Mouse (Mus musculus): Measurements from ENCODE around the gene Qk. TPM values are rescaled to one million over a fixed set of nuclear protein-coding genes. Genes with fewer than 3 reads are reported as not detected.

Qk gene
- polyA plus RNA-seq, 1 experiment = 252 TPM

DNA sequence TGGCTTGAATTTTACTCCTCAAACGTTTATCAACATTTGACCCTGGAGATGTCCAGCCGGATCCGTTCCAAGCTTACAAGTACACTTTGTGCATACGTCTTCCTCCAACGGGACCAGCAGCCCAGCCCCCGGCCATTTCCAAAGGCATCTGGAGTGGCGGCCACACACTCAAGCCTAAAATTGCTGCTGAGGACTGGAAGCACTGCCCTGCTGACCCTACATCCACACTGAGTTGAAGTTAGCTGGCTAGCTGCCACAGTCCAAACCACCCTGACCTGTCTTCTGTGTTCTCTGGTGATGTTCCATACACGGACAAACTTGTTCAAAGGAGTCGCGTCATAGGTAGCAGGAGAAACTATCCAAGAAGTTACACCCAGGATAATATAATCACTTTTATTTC lies 18.6 kb upstream of the Qk start:
- no peaks in the 10 kb centered on the region for H3K9me3 ChIP-seq (replicated peaks; ENCODE audit: control insufficient read depth, insufficient read depth, low read length, poor library complexity, severe bottlenecking)
- no peaks in the 10 kb centered on the region for H3K36me3 ChIP-seq (ENCODE audit: control insufficient read depth, insufficient read depth, low read length, poor library complexity, severe bottlenecking)
- TF ChIP-seq CTCF (IDR thresholded peaks at IDR 0.05; ENCODE audit: low read depth, low read length) = no peak
- TF ChIP-seq EP300 (IDR thresholded peaks at IDR 0.05; ENCODE audit: insufficient read depth, low read depth, low read length) = no peak
- no peak for TF ChIP-seq POLR2A (IDR thresholded peaks at IDR 0.05; ENCODE audit: insufficient read depth, low read length)
- no peak overlapping the region for H3K9ac ChIP-seq (ENCODE audit: low read depth, poor library complexity, severe bottlenecking)
- peaks cover 11% of the 10 kb centered on the region for H3K4me1 ChIP-seq (ENCODE audit: control insufficient read depth, insufficient read depth, low read length)
- no peak overlapping the region for H3K4me3 ChIP-seq (ENCODE audit: low read depth, low read length)
- H3K27me3 ChIP-seq (ENCODE audit: control insufficient read depth, insufficient read depth, low read length, poor library complexity, severe bottlenecking) = no peaks in the 10 kb centered on the region
- H3K27ac ChIP-seq (ENCODE audit: insufficient read depth, low read length) = no peak overlapping the region

DNA sequence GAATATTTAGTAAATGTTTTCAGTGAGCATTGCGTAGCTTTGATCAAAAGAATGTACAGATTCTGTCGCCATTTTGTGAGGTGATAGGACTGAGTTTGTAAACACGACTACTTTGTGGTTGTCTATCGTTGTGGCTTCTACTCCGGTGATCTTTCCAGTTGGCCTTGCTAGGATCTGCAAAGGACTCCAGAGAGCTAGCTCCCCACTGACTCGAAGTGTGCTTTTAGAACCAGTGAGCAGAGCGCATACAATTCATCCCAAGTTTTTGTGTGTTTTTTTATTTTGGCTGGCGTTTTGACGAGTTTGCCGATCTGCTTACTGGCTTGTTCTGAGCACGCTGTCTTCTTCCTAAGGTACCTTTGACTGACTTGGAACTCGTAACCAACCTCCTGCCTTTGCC lies 16.9 kb upstream of the Qk start:
- H3K9ac ChIP-seq (ENCODE audit: low read depth, poor library complexity, severe bottlenecking) = 0 out of 2 replicates have a peak overlapping the region, but pooled peaks have one; percentile 60
- H3K36me3 ChIP-seq (ENCODE audit: control insufficient read depth, insufficient read depth, low read length, poor library complexity, severe bottlenecking) = no peaks in the 10 kb centered on the region
- peaks cover 3% of the 10 kb centered on the region for H3K4me1 ChIP-seq (ENCODE audit: control insufficient read depth, insufficient read depth, low read length)
- H3K27me3 ChIP-seq (ENCODE audit: control insufficient read depth, insufficient read depth, low read length, poor library complexity, severe bottlenecking) = no peaks in the 10 kb centered on the region
- H3K4me3 ChIP-seq (ENCODE audit: low read depth, low read length) = no peak overlapping the region
- no peak overlapping the region for H3K27ac ChIP-seq (ENCODE audit: insufficient read depth, low read length)
- no peaks in the 10 kb centered on the region for H3K9me3 ChIP-seq (replicated peaks; ENCODE audit: control insufficient read depth, insufficient read depth, low read length, poor library complexity, severe bottlenecking)
- TF ChIP-seq POLR2A (IDR thresholded peaks at IDR 0.05; ENCODE audit: insufficient read depth, low read length) (no peak), EP300 (IDR thresholded peaks at IDR 0.05; ENCODE audit: insufficient read depth, low read depth, low read length) (no peak), CTCF (IDR thresholded peaks at IDR 0.05; ENCODE audit: low read depth, low read length) (no peak)

DNA sequence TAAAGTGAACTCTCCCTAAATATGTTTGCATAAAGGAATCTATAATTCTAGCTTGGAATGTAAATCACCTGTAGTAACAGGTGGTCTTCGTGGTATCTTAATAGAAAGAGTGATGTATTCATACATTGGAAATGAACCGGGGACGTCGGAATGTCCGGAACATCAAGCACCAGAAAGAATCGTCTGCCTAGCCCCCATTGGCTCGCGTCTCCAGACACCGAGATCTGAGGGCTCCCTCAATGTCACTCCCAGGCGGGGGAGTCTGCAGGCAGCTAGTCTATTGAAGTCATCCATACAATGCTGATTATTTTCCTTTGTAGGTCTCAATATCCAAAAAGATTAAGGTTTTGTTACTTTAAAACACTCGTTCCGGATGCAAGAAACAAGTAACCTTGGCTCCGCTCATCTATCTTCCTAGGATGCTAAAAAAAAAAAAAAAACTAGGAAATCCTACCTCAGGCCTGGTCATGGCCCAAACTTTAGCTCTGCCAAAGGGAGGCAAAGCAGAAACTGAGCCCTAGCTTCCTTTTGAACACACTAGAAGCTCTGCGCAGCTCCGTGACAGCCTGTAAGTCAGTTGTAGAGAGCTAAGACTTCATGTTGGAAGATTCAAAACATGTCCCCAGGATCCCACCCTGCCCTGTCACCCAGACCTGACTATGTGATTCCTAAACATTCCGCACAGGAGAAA lies 16.3 kb upstream of the Qk start:
- Histone ChIP-seq H3K9me3 (replicated peaks; ENCODE audit: control insufficient read depth, insufficient read depth, low read length, poor library complexity, severe bottlenecking) (no peaks in the 10 kb centered on the region), H3K27me3 (ENCODE audit: control insufficient read depth, insufficient read depth, low read length, poor library complexity, severe bottlenecking) (no peaks in the 10 kb centered on the region), H3K27ac (ENCODE audit: insufficient read depth, low read length) (peak overlapping the region; percentile 88), H3K4me1 (ENCODE audit: control insufficient read depth, insufficient read depth, low read length) (peaks cover 3% of the 10 kb centered on the region), H3K4me3 (ENCODE audit: low read depth, low read length) (peak overlapping the region; percentile 82; the same call in 1 of the 2 replicates), H3K9ac (ENCODE audit: low read depth, poor library complexity, severe bottlenecking) (peak overlapping the region; percentile 60), H3K36me3 (ENCODE audit: control insufficient read depth, insufficient read depth, low read length, poor library complexity, severe bottlenecking) (no peaks in the 10 kb centered on the region)
- TF ChIP-seq EP300 (IDR thresholded peaks at IDR 0.05; ENCODE audit: insufficient read depth, low read depth, low read length) = no peak
- no peak for TF ChIP-seq CTCF (IDR thresholded peaks at IDR 0.05; ENCODE audit: low read depth, low read length)
- no peak for TF ChIP-seq POLR2A (IDR thresholded peaks at IDR 0.05; ENCODE audit: insufficient read depth, low read length)

DNA sequence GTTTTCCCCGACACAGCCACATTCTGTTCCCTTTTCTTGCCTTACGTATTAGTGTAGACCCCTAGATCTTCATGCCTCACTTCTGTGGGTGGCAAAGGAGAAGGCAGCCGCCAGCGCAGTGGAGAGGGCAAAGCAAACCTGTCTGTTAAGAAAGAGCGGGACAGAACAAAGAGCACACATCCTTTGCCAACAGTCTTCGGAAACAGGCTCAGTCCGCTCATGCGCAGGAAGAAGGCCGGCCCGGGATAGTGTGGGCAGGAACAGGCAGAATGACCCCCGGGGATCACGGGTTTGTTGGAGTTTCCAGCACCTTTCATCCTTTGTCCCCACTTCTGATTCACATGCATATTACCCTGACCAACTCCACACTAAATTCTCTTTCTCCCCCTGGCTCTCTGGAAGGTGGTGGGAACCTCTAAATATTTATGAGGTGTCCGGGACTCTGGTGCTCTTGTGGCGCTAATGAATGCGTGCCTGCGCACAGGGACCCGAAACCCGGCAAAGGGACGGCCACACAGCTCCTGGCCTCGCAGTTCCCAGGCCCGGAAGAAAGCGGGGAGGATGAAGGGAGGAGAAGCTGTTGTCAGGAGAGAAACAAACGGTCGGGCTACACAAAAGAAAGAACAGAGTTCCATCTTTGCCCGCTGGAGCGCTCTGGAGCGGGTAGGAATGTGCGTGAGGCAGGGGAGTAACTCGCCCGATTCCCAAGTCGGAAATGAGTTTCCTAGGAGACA lies 15.5 kb upstream of the Qk start:
- H3K4me1 ChIP-seq (ENCODE audit: control insufficient read depth, insufficient read depth, low read length) = peaks cover 4% of the 10 kb centered on the region
- peak overlapping the region; percentile 92 for H3K27ac ChIP-seq (ENCODE audit: insufficient read depth, low read length)
- no peaks in the 10 kb centered on the region for H3K27me3 ChIP-seq (ENCODE audit: control insufficient read depth, insufficient read depth, low read length, poor library complexity, severe bottlenecking)
- H3K9ac ChIP-seq (ENCODE audit: low read depth, poor library complexity, severe bottlenecking) = peak overlapping the region; percentile 60
- H3K36me3 ChIP-seq (ENCODE audit: control insufficient read depth, insufficient read depth, low read length, poor library complexity, severe bottlenecking) = no peaks in the 10 kb centered on the region
- H3K9me3 ChIP-seq (replicated peaks; ENCODE audit: control insufficient read depth, insufficient read depth, low read length, poor library complexity, severe bottlenecking) = no peaks in the 10 kb centered on the region
- TF ChIP-seq POLR2A (IDR thresholded peaks at IDR 0.05; ENCODE audit: insufficient read depth, low read length) (no peak), CTCF (IDR thresholded peaks at IDR 0.05; ENCODE audit: low read depth, low read length) (no peak), EP300 (IDR thresholded peaks at IDR 0.05; ENCODE audit: insufficient read depth, low read depth, low read length) (peak; percentile 84; the same call in 1 of the 2 replicates)
- H3K4me3 ChIP-seq (ENCODE audit: low read depth, low read length) = peak overlapping the region; percentile 82

DNA sequence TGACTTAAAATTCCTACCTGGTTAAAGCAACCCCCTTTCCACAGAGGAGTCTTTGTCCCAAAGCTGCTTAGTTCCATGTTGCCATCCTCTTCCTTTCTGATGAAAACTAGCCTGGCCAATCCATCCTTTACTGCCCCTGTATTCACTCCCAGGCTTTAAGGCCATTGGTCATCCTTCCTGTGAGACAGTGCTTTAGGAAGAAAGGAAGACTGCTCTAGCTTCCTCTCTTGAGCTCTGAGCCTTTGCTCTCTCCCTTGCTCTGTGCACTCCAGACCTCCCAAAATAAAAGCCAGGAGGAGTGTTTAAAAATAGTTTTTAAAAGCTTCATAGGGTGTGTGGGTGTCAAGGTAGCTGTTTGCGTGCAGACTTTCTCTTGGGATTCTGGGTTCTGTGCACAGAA lies 14.8 kb upstream of the Qk start:
- Histone ChIP-seq H3K4me3 (ENCODE audit: low read depth, low read length) (peak overlapping the region; percentile 17; the same call in 1 of the 2 replicates), H3K27me3 (ENCODE audit: control insufficient read depth, insufficient read depth, low read length, poor library complexity, severe bottlenecking) (no peaks in the 10 kb centered on the region), H3K36me3 (ENCODE audit: control insufficient read depth, insufficient read depth, low read length, poor library complexity, severe bottlenecking) (no peaks in the 10 kb centered on the region), H3K27ac (ENCODE audit: insufficient read depth, low read length) (peak overlapping the region; percentile 92), H3K9me3 (replicated peaks; ENCODE audit: control insufficient read depth, insufficient read depth, low read length, poor library complexity, severe bottlenecking) (no peaks in the 10 kb centered on the region), H3K9ac (ENCODE audit: low read depth, poor library complexity, severe bottlenecking) (peak overlapping the region; percentile 60), H3K4me1 (ENCODE audit: control insufficient read depth, insufficient read depth, low read length) (peaks cover 4% of the 10 kb centered on the region)
- TF ChIP-seq EP300 (IDR thresholded peaks at IDR 0.05; ENCODE audit: insufficient read depth, low read depth, low read length) (no peak), CTCF (IDR thresholded peaks at IDR 0.05; ENCODE audit: low read depth, low read length) (no peak), POLR2A (IDR thresholded peaks at IDR 0.05; ENCODE audit: insufficient read depth, low read length) (no peak)

DNA sequence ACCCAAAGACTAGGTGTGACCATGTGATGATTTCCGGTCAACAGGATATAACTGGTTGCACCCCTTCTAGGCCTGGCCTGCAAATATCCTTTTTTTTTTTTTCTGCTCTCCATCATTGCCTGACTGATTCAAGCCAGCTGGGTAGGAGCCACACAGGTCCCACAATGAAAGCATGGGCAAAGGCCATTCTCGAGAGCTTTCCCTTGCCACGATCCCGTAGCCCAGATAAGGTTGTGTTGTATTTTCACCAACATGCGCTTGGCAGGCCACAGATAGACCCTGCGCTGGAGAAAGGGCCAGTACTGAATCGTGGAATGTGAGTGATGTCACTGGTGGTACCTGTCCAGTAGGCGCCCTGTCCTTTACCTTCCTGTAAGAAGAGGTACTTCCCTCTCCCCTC lies 13.7 kb upstream of the Qk start:
- TF ChIP-seq CTCF (IDR thresholded peaks at IDR 0.05; ENCODE audit: low read depth, low read length) (no peak), EP300 (IDR thresholded peaks at IDR 0.05; ENCODE audit: insufficient read depth, low read depth, low read length) (no peak), POLR2A (IDR thresholded peaks at IDR 0.05; ENCODE audit: insufficient read depth, low read length) (no peak)
- Histone ChIP-seq H3K4me3 (ENCODE audit: low read depth, low read length) (no peak overlapping the region), H3K27ac (ENCODE audit: insufficient read depth, low read length) (no peak overlapping the region)

More for the DNA sequence above, 13.7 kb upstream of the Qk start:
- H3K36me3 ChIP-seq (ENCODE audit: control insufficient read depth, insufficient read depth, low read length, poor library complexity, severe bottlenecking) = no peaks in the 10 kb centered on the region
- H3K9me3 ChIP-seq (replicated peaks; ENCODE audit: control insufficient read depth, insufficient read depth, low read length, poor library complexity, severe bottlenecking) = no peaks in the 10 kb centered on the region
- H3K9ac ChIP-seq (ENCODE audit: low read depth, poor library complexity, severe bottlenecking) = no peak overlapping the region
- peaks cover 4% of the 10 kb centered on the region for H3K4me1 ChIP-seq (ENCODE audit: control insufficient read depth, insufficient read depth, low read length)
- no peaks in the 10 kb centered on the region for H3K27me3 ChIP-seq (ENCODE audit: control insufficient read depth, insufficient read depth, low read length, poor library complexity, severe bottlenecking)
